Comparison of ENCODE assay signal across 8 mouse cellular contexts in the genomic region with DNA sequence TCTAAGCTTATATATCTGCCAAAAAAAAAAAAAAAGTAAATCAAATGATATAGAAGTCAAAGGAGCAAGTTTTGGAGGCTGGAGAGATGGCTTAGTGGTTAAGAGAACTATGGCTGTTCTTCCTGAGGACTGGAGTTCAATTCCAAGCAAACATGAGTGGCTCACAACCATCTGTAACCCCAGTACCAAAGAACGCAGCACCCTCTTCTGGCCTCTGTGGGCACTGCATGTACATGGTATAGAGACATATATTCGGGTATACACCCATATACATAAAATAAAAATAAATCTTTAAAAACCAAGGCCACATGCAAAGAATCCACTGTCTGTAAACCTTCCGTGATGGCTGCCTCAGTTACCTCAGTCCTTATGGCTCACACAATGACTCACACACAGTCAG. TPM values are rescaled to one million over a fixed set of nuclear protein-coding genes. Genes with fewer than 3 reads are reported as not detected.
DNase-seq lines count a peak whose midpoint lies in the region; ATAC-seq and TF ChIP-seq lines count a peak whose summit lies in the region.

No protein-coding gene starts in this region.

- 91% methylated on average over 3 of the region's 3 CpGs for WGBS in hindbrain, embryonic 11.5 days
- 97% methylated on average over 3 of the region's 3 CpGs for WGBS in hindbrain, embryonic 14.5 days

- no peak overlapping the region for H3K9ac ChIP-seq in hindbrain, embryonic 11.5 days (ENCODE audit: low read depth, low read length)
- no peak overlapping the region for H3K9ac ChIP-seq in hindbrain, embryonic 14.5 days

- no peaks in the 10 kb centered on the region for H3K9me3 ChIP-seq in hindbrain, embryonic 11.5 days (ENCODE audit: control insufficient read depth, low read length)
- no peaks in the 10 kb centered on the region for H3K9me3 ChIP-seq in hindbrain, embryonic 14.5 days (ENCODE audit: control insufficient read depth, low read length)

- H3K36me3 ChIP-seq in hindbrain, embryonic 11.5 days (ENCODE audit: control insufficient read depth, insufficient read depth, low read length): peaks cover 20% of the 10 kb centered on the region
- peaks cover 99% of the 10 kb centered on the region for H3K36me3 ChIP-seq in hindbrain, embryonic 14.5 days (replicated peaks; ENCODE audit: control insufficient read depth, insufficient read depth)
- no peaks in the 10 kb centered on the region; the same call in 1 of the 2 replicates for H3K36me3 ChIP-seq in testis, adult 2 months (ENCODE audit: control insufficient read depth, insufficient read depth, low read length)

- H3K4me2 ChIP-seq in hindbrain, embryonic 11.5 days (replicated peaks; ENCODE audit: low read depth, low read length): no peak overlapping the region
- H3K4me2 ChIP-seq in hindbrain, embryonic 14.5 days (replicated peaks): no peak overlapping the region

- TF ChIP-seq CTCF in testis, adult 2 months (IDR thresholded peaks at IDR 0.05; ENCODE audit: control insufficient read depth, insufficient read depth, insufficient replicate concordance, low read depth, low read length): peak; percentile 14; the same call in 1 of the 2 replicates
- peak; percentile 24; the same call in 1 of the 2 replicates for TF ChIP-seq CTCF in cortical plate, adult 2 months (IDR thresholded peaks at IDR 0.05; ENCODE audit: extremely low read depth, insufficient read depth, low read length)

- no peak for ATAC-seq in hindbrain, embryonic 11.5 days (ENCODE audit: low FRiP score)
- ATAC-seq in hindbrain, embryonic 14.5 days (ENCODE audit: low FRiP score): no peak

- peak; percentile 44 for DNase-seq in hindbrain, embryonic 11.5 days (ENCODE audit: low spot score)
- no peak for DNase-seq in hindbrain, embryonic 14.5 days (ENCODE audit: low spot score)
- DNase-seq in testis, postnatal 14 days (ENCODE audit: low spot score): no peak
- DNase-seq in thymus, postnatal 36 days: peak; percentile 60 to 68
- no peak for DNase-seq in gastrocnemius, adult 18-20 months (ENCODE audit: low spot score)
- no peak for DNase-seq in retina, embryonic 14.5 days (ENCODE audit: low spot score)

- no peak overlapping the region for H3K27ac ChIP-seq in hindbrain, embryonic 11.5 days (ENCODE audit: low read depth, low read length)
- H3K27ac ChIP-seq in hindbrain, embryonic 14.5 days: no peak overlapping the region
- no peak overlapping the region for H3K27ac ChIP-seq in testis, adult 2 months (ENCODE audit: control insufficient read depth, insufficient read depth, low read depth, low read length)
- no peak overlapping the region for H3K27ac ChIP-seq in cortical plate, adult 2 months (ENCODE audit: insufficient read depth, low read length)

- no peaks in the 10 kb centered on the region for H3K4me1 ChIP-seq in hindbrain, embryonic 11.5 days (replicated peaks; ENCODE audit: control insufficient read depth, insufficient read depth, low read length)
- no peaks in the 10 kb centered on the region for H3K4me1 ChIP-seq in hindbrain, embryonic 14.5 days (replicated peaks; ENCODE audit: control insufficient read depth, insufficient read depth, low read length)
- no peaks in the 10 kb centered on the region for H3K4me1 ChIP-seq in testis, adult 2 months (ENCODE audit: control insufficient read depth, insufficient read depth, low read length)
- no peaks in the 10 kb centered on the region for H3K4me1 ChIP-seq in cortical plate, adult 2 months (ENCODE audit: control insufficient read depth, insufficient read depth, low read length)

- H3K4me3 ChIP-seq in hindbrain, embryonic 11.5 days (ENCODE audit: low read depth, low read length): no peak overlapping the region
- no peak overlapping the region for H3K4me3 ChIP-seq in hindbrain, embryonic 14.5 days (replicated peaks; ENCODE audit: low read length)
- H3K4me3 ChIP-seq in testis, adult 2 months (ENCODE audit: control insufficient read depth, low read depth, low read length): no peak overlapping the region
- no peak overlapping the region for H3K4me3 ChIP-seq in cortical plate, adult 2 months (ENCODE audit: insufficient read depth, low read length)

- H3K27me3 ChIP-seq in hindbrain, embryonic 11.5 days (ENCODE audit: control insufficient read depth, insufficient read depth, low read length): no peaks in the 10 kb centered on the region
- no peaks in the 10 kb centered on the region for H3K27me3 ChIP-seq in hindbrain, embryonic 14.5 days (ENCODE audit: control insufficient read depth, insufficient read depth, low read length)
- no peaks in the 10 kb centered on the region for H3K27me3 ChIP-seq in testis, adult 2 months (ENCODE audit: control insufficient read depth, insufficient read depth, low read length)

- TF ChIP-seq POLR2A in testis, adult 2 months (IDR thresholded peaks at IDR 0.05; ENCODE audit: control insufficient read depth, low read depth, low read length): no peak
- TF ChIP-seq POLR2A in cortical plate, adult 2 months (IDR thresholded peaks at IDR 0.05; ENCODE audit: extremely low read depth, insufficient read depth, low read length): no peak

RNA-seq across cellular contexts. Expression of a gene that starts 20.2 kb away (rescaled TPM):
- polyA plus RNA-seq in hindbrain, embryonic 11.5 days (2014; fragmentation: Nextera tagmentation; extraction: Ambion mirVana): 9.8 and 9.9 TPM in 2 replicates
- polyA plus RNA-seq in hindbrain, embryonic 14.5 days (2014; fragmentation: Nextera tagmentation; extraction: Ambion mirVana): 11.9 and 13.6 TPM in 2 replicates
- 3.7 and 3.9 TPM in 2 replicates for polyA plus RNA-seq in testis, adult 2 months (2012; rRNA removed)
- polyA plus RNA-seq in cortical plate, adult 2 months (2012; rRNA removed): 26.7 and 27.3 TPM in 2 replicates
- 10 to 100 TPM; 12.9 to 14.1 TPM for total RNA-seq in gastrocnemius, adult 18-20 months (2021)

RNA-seq across cellular contexts. Expression of a gene that starts 21.4 kb away (rescaled TPM):
- polyA plus RNA-seq in hindbrain, embryonic 11.5 days (2014; fragmentation: Nextera tagmentation; extraction: Ambion mirVana): 16.5 and 16.7 TPM in 2 replicates
- polyA plus RNA-seq in hindbrain, embryonic 14.5 days (2014; fragmentation: Nextera tagmentation; extraction: Ambion mirVana): 18.1 and 18.7 TPM in 2 replicates
- polyA plus RNA-seq in testis, adult 2 months (2012; rRNA removed): 31.8 and 31.9 TPM in 2 replicates
- 69.2 and 80.3 TPM in 2 replicates for polyA plus RNA-seq in cortical plate, adult 2 months (2012; rRNA removed)
- 10 to 100 TPM; 38.4 to 40.3 TPM for total RNA-seq in gastrocnemius, adult 18-20 months (2021)

Comparison
In these comparisons a context has a peak if more than half of its experiments do, and no peak if none do; other contexts are left out.
1. DNase-seq: peak in hindbrain, embryonic 11.5 days (single experiment) and thymus, postnatal 36 days (2 of 2); none in hindbrain, embryonic 14.5 days (single experiment), testis, postnatal 14 days (single experiment), gastrocnemius, adult 18-20 months (single experiment) and retina, embryonic 14.5 days (single experiment).